Mouse (Mus musculus) megakaryocyte, adult 5-6 weeks (primary cell): ENCODE data around the gene Gm10271. TPM values are rescaled to one million over a fixed set of nuclear protein-coding genes. Genes with fewer than 3 reads are reported as not detected.

ENCODE experiments used
- ATAC-seq: 2 replicates; pipeline ENCODE4 v1.8.0; 2016; ENCODE audit warnings: mild to moderate bottlenecking, inconsistent platforms; ENCODE audit not compliant: poor library complexity, severe bottlenecking
- total RNA-seq, 2 experiments: library from RNA; stranded (forward) in 1 of 2; stranded (reverse) in 1 of 2; fragments of 153-499, 151-499 nt in 1 of 2; fragments of 221-1000, 200-1000 nt in 1 of 2; gene quantifications; 2 replicates each; pipeline versions ENCODE4 v1.2.3 to v1.2.4; 2015 to 2017

Gm10271 gene
- total RNA-seq, 2 experiments from 2014 or later = not detected

DNA sequence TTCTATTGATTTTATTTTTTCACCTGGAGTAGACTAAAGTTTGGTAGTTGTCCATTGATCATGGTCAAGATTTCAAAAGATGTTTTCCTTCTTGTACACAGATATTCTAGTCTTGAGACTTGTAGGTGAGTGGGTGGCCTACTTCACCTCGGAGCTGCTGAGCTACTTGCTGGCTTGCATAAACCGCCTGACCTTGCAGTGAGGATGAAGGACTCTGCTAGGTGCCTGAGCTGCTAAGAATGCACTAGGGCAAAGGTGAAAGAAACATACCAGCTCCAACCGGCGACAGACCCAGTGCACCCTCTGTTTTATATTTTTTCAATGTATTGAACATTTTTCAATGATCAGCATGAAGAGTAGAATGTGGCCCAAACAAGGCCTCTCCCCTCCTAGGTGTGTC, 7.9 kb upstream of the Gm10271 start:
- no peak for ATAC-seq

GRCm38 (mm10) chr10:116978841-116979240, 6.4 kb upstream of the Gm10271 start:
- ATAC-seq = no peak

DNA sequence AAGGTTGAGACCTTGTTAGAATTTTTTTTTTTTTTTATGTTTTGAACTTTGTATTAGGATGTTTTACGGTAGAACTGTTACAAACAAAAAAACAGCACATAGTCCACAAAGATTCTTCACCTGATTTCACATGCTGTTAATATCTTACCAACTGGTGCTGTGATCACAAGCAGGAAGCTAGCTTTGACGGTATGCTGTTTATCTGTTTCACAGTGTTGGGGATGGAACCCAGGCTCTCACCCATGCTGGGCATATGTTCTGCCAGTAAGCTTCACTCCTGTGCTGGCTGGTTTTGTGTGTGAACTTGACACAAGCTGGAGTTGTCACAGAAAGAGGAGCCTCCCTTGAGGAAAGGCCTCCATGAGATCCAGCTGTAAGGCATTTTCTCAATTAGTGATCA, 5.4 kb upstream of the Gm10271 start:
- no peak for ATAC-seq

- no peak for ATAC-seq
These were observed 5.0 kb upstream of the Gm10271 start for GRCm38 (mm10) chr10:116977455-116977854.

- no peak for ATAC-seq
These were observed 3.7 kb downstream of the Gm10271 start for GRCm38 (mm10) chr10:116968741-116969140.

DNA sequence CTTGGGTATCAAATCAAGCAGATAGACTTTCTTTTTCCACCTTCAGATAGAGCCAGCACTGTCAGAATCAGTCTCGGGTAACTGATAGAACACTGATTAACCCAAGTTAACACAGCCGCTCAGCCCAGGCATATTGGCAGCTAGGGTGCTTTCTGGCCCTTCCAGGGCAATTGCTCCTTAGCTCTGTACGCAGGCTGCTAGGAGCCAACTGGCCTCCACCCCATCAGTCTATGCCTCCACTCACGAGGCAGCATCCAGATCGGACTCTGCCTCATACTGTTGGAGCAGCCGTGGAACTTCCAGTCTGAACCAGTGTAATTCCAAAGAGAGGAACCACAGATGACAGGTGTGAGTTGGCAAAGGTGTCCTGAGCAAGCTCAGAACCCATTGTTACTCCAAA, 6.3 kb downstream of the Gm10271 start:
- no peak for ATAC-seq

- no peak for ATAC-seq
These were observed 7.1 kb downstream of the Gm10271 start for GRCm38 (mm10) chr10:116965297-116965696.

DNA sequence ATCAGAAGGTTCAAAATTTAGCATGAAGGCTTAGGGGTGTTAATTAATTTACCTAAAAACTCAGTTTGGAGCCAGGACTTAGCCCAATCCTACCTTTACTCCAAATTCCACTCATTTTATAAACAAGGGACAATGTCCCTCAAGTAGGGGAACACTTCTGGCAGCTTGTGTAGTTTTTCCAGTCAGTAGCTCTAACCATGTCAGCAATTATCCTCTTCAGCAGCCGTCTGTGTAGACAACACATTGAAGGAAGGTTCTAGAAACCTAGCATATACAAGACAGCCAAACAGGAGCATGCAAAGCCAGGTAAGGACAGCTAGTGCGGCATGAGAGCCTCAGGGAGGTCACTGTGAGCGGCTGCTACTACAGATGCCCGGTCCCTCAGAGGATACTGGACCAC, 7.8 kb downstream of the Gm10271 start:
- ATAC-seq = no peak

DNA sequence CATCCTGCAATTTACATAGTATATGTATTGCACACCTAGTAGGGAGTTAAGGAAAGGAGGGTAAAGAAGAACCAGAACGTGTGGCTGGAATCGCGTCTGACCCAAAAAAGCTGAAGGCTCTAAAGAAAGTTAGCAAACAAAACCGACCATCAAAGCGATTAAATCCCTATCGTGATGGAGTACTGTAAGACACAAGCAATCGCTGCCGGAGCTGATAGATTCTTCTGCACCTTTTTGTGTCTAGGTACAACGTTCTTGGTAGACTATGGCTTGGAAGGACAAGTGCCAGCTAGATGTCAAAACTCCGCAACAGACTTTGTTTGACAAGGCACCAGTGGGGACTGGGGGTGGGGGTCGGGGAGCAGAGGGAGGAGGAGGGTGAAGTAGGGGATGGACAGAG, 8.3 kb downstream of the Gm10271 start:
- no peak for ATAC-seq

DNA sequence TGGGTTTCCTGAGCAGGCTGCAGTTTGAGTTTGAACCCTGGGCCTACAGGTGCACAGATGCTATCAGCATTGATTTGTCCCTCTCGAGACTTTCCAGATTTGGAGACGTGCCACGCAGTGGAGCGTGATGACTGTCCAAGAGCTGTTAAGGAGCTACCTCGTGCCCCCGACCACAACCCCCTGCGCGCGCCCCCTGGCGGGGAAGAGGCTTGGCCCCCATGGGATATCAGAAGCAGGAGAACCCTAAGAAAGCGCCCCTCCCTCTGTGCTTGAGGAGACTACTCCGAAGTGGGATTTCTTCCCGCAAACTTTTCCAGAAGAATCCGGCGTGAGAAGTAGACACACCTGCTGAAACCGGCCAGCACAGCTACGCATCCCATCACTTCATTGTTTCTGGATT, 9.6 kb downstream of the Gm10271 start:
- no peak for ATAC-seq

- ATAC-seq = no peak
These were observed 10.3 kb downstream of the Gm10271 start for GRCm38 (mm10) chr10:116962152-116962551.

GRCm38 (mm10) chr10:116957867-116958551, 14.4 kb downstream of the Gm10271 start:
- ATAC-seq = no peak

- ATAC-seq = no peak
These were observed 15.8 kb downstream of the Gm10271 start for GRCm38 (mm10) chr10:116956483-116957158.

DNA sequence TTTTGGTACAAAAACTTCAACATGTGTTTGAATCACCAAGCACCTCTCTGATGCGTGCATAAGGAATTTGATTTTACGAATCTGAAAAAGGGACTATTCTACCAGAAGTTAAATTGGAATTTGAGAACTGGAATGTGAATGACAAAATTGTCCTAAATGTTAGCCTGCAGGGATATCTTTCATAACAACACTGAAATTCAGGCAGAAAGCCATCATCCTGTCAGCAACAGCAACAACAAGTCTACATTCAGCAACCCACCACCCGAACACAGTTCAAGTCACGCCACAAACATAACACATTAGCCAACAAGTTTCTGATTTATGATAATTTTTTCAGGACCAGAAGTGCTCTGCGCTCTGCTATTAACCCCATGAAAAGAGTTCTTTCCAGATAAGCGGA, 17.2 kb downstream of the Gm10271 start:
- ATAC-seq = no peak

DNA sequence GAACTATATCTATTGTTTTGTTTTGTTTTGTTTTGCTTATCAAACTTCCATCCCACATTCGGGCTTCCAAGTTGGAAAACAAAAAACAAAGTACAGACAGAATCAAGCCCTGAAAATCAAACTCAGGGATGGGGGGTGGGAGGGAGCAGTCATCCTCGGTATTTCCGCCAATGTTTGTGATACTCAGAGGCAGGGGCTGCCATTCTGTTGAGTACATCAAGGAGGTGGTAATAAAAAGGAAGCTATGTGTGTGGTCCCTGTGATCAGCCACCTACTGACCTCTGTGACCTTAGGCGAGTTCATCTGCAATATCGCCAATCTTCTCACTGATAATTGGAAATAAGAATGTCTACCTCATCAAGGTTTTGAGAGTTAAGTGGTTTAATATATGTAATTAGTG, 21.5 kb downstream of the Gm10271 start:
- peak; percentile 11; the same call in 1 of the 2 replicates for ATAC-seq

DNA sequence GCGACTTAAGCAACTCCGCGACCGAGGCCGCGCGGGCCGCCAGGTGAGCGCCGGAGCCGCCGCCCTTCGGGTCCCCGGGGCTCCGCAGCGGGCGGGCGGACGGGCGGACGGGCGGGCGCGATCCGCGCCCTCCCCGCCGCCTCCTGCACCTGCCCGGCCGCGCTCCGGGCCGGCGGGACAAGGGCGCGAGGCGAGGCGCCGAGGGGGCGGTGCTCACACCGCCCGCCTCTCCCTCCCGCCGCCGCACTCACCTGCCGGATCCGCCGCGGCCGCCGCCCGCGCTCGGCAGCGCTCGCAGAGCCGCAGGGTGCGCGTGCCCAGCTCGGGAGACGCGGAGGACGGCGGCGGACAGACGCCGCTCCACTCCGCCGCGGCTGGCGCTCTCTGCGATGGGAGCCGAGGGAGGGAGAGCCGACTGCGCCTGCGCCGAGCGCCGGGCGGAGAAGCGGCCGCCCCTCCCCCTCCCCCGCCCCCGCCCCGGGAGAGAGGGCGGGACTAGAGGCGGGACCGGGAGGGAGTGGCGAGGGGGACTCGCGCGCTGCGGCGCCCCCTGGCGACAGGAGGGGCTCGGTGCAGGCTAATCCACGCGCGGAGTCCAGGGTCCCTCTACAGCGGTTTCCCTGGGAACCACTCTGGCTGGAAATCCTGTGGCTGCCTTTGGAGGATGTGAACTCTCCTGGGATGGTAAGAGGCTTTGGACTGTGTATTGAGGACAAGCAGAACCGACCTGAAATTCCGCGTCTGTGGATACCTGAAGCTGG, 22.2 kb downstream of the Gm10271 start, which contains the start of gene Rab3ip:
Rab3ip (minus strand) TSS at position 761 of the 761 bp plus-strand sequence.
- peak; percentile 97 for ATAC-seq

DNA sequence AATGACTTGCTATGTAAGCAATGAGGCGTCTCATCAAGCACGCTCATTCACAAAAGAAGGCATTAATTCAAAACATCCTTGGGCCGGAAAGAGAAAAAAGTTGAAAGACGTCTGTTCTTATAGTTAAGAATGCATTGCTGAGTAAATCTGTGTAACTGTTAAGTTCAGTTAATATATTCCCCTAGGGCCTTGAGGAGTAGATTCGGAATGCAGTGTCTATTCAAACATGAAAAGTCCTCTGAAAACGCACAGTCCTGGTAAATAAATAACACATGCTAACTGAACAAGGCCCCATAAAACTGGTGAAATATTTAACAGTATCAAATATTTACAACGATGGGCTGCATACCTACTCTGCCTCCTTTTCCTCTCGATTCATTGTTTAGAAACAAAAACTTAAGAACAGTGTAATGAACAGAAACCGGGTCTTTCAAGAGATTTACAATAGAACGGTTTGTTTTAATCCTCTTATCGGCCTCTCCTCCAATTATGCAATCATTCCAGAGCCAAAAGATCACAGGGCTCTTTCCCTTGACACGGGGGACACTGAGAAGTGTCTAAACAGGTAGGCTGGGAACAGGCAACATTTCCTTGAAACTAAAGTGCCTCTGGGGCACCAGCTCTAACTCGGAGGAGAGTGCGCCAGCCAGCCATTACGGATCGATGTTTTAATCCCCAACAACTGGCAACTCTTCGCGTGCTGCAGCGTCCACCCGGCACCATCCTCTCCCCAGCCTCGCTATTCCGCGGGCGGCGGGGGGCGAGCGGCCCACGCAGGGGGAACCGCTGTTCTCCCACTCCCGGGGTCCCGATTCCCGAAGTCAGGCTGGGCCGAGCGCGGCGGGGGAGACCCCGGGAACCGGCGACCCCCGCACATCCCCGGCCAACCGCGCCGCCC, 23.0 kb downstream of the Gm10271 start:
- ATAC-seq = no peak

DNA sequence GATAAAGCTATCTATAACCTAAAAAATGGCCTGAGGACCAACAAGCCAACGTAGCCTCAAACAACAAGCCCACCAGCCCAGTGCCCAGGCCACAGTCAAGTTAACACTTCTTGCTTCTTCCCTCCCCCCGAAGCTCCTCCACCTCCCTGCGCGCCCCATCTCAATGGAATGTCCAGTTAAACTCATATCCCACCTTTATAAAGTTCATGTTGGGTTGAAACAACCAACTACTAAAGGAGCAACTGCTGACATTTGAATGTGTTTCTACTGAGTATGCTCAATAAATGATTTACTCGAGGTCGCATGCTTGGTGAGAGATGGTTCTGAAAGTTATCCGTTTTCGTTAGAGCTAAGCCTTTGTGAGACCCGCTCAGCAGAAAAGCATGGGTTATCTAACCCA, 24.0 kb downstream of the Gm10271 start:
- no peak for ATAC-seq

DNA sequence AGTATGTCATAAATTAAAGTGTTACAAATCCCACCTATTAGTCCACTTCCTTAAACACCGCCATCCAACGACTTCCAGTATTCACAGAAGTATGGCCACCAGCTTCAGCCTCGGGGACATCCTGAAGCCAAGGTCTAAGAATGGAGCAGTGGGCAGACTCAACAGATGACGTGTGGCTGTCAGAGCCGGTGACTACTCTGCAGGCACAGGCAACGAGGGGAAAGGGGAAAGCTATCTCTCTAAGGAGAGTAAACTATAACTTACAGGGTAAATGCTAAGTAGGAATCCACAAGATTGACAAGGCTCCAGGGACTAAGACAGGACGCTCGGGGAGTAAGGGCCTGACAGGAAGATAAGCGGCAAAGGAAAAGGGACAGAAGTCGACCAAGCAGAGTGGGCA, 27.5 kb downstream of the Gm10271 start:
- no peak for ATAC-seq

GRCm38 (mm10) chr10:116944144-116944543, 28.3 kb downstream of the Gm10271 start:
- ATAC-seq = no peak

- peak; percentile 71 for ATAC-seq
These were observed 29.4 kb downstream of the Gm10271 start for GRCm38 (mm10) chr10:116943025-116943424.
